Mouse (Mus musculus): ENCODE measurements around the gene Kxd1. TPM values are rescaled to one million over a fixed set of nuclear protein-coding genes. Genes with fewer than 3 reads are reported as not detected.
A peak's percentile ranks its signal among the peaks of the same experiment; 100 is the strongest.

Gene Kxd1
- total RNA-seq (2021), result 10 to 100 TPM; 75.9 to 82.8 TPM
- polyA plus RNA-seq (2012; rRNA removed), result 83.0 and 87.3 TPM in 2 replicates
- long read RNA-seq, transcript Kxd1-201 (5 exons, 1,216 nt), result major isoform, 36 of 70 reads
- long read RNA-seq, partial matches to known transcripts, result 22 of 70 reads
- long read RNA-seq, other reads (novel, unspliced or antisense), result 9 of 70 reads

DNA sequence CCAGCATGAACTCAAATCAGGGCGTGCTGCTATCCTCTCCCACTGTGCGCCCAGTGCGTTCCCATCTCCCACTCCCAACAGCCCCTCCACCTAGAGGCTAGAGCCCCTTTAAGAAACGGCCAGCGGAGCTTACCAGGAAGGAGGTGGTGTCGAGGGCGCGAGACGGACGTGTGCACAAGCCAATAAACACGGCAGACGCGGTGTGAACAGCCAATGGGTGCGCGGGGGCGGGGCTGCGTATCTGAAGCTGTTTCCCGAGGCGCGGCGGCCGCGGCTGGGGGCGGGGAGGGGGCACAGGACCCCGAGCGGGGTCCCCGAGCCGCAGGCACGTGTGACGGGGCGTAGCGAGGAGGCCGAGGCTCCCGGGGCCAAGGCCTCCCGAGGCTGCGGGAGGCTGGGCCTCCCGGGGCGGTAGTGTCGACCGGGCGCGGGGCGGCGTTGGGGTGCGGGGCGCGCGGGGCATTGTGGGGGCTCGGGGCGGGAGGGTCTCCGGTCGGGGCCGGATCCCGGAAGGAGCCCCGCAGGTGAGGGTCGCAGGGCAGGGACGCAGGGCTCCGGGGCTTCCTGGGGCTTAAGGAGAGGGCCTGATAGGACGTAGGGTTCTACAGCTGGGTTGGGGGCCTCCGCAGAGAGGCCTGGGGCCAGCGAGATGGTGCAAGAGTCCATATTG lies at the start of gene Kxd1, which contains the start of gene Fkbp8:
Kxd1 (minus strand) TSS at position 445 of the 670 bp plus-strand sequence.
Fkbp8 (plus strand) TSS at position 213 of the 670 bp plus-strand sequence.
- peak; percentile 99 for DNase-seq

DNA sequence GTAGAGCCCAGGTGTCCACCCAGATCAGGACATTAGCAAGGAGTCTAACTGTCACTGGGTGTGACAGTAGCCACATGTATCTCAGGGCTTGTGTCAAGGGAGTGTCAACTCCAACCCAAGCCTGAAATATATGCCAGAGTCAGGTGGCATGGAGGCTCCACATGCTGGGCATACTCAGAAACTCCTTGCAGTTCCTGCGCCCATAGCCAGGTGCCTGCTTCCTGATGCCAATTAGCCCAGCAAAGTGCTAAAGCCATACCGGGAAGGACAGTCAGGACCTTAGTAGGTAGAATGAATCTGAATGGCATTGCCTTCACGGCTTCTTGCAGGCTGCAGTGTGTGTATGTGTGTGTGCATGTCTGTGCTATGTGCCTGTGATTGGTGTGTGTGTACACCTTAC lies 49.5 kb upstream of the Kxd1 start:
- no peak for DNase-seq

DNA sequence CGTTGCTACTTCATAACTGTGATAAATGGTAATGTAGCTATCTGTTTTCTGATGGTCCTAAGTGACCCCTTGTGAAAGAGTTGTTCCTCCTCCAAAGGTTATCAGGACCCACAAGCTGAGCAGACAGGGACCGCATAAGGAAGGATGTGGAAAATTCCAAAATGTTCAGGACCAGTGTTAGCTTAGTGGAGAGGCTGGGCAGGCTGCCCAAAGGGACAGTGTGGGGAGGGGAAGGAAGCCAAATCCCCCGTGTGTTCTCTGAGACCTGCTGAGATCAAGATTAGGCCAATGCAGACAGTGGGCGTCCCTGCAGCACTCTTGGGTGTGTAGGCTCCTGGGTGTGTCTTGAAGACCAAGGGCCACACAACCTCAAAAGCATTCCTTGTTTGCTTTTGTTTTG lies 47.2 kb upstream of the Kxd1 start:
- peak; percentile 82 for DNase-seq

GRCm38 (mm10) chr8:70574302-70574701 lies 46.5 kb upstream of the Kxd1 start:
- no peak for DNase-seq

GRCm38 (mm10) chr8:70570990-70571389 lies 43.2 kb upstream of the Kxd1 start:
- DNase-seq, result no peak

GRCm38 (mm10) chr8:70570360-70570759 lies 42.6 kb upstream of the Kxd1 start:
- peak; percentile 72 for DNase-seq

GRCm38 (mm10) chr8:70565561-70565960 lies 37.8 kb upstream of the Kxd1 start:
- DNase-seq, result no peak

- DNase-seq, result peak; percentile 72
These were observed 37.0 kb upstream of the Kxd1 start for GRCm38 (mm10) chr8:70564696-70565235.

DNA sequence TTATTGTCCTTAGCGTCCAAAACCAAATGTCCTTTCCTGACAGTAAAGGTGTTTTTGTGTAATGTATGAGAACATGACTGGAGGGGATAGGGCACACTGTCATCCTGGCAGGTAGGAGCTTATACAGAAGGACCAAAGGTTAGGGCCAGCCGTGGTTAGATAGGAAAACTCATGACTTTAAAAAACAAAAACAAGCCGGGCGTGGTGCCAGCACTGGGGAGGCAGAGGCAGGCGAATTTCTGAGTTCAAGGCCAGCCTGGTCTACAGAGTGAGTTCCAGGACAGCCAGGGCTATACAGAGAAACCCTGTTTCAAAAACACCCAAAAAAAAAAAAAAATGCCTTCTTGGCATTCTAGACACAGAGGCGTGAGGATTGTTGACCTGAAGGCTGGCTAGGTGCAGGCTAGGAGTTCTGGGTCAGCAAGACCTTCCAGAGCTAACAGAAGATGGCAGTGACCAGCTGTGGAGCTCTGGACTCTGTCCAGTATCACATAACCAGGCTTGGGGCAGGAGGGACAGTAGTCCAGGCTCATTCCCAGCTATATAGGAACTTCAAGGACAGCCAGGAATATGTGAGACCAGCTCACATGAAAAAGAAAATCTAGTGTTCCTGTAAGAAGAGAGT lies 36.1 kb upstream of the Kxd1 start:
- DNase-seq, result no peak

- DNase-seq, result peak; percentile 60
These were observed 35.0 kb upstream of the Kxd1 start for GRCm38 (mm10) chr8:70562802-70563201.

- DNase-seq, result peak; percentile 87
These were observed 34.2 kb upstream of the Kxd1 start for GRCm38 (mm10) chr8:70561809-70562535.

DNA sequence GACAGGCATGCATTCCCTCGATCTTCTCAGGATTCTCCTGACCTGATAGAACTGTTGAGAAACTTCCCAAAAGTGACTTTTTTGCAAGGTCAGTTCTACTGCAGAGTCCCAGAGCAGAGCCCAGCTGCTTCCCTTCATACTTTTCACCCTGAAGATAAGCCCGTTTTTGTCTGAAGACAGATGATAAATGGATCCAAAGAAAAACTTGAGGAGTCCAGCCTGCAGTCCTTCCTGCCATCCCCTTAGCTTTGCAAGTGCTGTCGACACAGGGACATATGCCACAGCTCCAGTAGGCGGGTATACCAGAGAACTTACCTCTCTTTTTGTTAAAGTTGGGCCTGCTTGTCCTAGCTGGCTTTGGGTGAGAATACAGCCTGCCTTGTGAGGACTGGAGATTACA lies 33.6 kb upstream of the Kxd1 start:
- DNase-seq, result no peak

- DNase-seq, result no peak
These were observed 32.8 kb upstream of the Kxd1 start for GRCm38 (mm10) chr8:70560564-70560963.

GRCm38 (mm10) chr8:70560096-70560495 lies 32.3 kb upstream of the Kxd1 start:
- peak; percentile 81 for DNase-seq

DNA sequence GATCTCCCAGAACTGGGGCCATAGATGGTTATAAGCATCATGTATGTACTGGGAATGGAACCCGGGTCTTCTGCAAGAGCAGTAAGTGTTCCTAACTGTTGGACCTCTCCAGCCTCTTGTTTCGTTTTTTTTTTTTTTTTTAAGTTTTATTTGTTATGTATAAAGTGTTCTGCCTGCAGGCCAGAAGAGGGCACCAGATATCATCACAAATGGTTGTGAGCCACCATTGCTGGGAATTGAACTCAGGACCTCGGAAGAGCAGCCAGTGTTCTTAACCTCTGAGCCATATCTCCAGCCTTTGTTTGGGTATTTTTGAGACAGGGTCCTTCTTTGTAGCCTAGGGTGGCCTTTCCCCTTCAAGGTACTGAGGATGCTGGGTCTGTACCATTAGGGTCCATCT lies 31.2 kb upstream of the Kxd1 start:
- DNase-seq, result no peak

DNA sequence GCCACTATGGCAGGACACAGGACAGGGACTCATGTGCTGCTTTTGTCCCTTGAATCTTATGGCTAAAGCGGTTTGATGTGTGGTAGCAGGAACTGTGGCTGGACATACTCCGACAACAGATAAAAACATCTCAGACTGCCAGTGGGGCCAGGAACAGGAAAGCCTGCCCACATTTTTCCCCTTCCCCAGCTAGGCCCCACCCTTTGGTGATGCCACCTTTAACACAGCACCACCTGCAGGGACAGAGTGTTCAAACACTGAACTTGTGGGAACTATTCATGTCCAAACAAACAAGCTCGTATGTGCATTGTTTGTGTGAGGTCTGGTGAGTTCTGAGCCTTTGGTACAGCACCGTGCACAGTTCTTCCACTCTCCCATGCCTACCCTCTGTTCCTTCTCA lies 30.6 kb upstream of the Kxd1 start:
- DNase-seq, result no peak

- no peak for DNase-seq
These were observed 27.5 kb upstream of the Kxd1 start for GRCm38 (mm10) chr8:70555079-70555747.

- peak; percentile 81 for DNase-seq
These were observed 26.0 kb upstream of the Kxd1 start for GRCm38 (mm10) chr8:70553740-70554139.

- DNase-seq, result no peak
These were observed 25.1 kb upstream of the Kxd1 start for GRCm38 (mm10) chr8:70552836-70553235.

GRCm38 (mm10) chr8:70551558-70552161 lies 23.9 kb upstream of the Kxd1 start:
- no peak for DNase-seq

GRCm38 (mm10) chr8:70549412-70550184 lies 21.8 kb upstream of the Kxd1 start:
- DNase-seq, result no peak
